Mouse (Mus musculus) forebrain, embryonic 15.5 days (tissue): ENCODE results near the gene Ipo8. TPM values are rescaled to one million over a fixed set of nuclear protein-coding genes. Genes with fewer than 3 reads are reported as not detected.

Experiments used
- ATAC-seq: fragments of 200-750 bp; cut with Nextera tagmentation; replicated peaks from 2 replicates; pipeline ENCODE4 v1.8.0; 2017; ENCODE audit warnings: mild to moderate bottlenecking, moderate TSS enrichment, moderate library complexity
- H3K27ac ChIP-seq: fragments of 300-500 bp; sonication (generic); replicated peaks from 2 replicates; pipeline ENCODE4 v1.5.1; 2015; ENCODE audit warnings: mild to moderate bottlenecking, inconsistent platforms
- H3K27me3 ChIP-seq: fragments of 300-500 bp; sonication (generic); 2 replicates; pipeline ENCODE4 v1.6.1; 2015; ENCODE audit warnings: inconsistent platforms
- H3K36me3 ChIP-seq: fragments of 300-500 bp; sonication (generic); 2 replicates; pipeline ENCODE4 v1.6.1; 2015; ENCODE audit warnings: mild to moderate bottlenecking, inconsistent platforms
- H3K4me1 ChIP-seq: fragments of 300-500 bp; sonication (generic); 2 replicates; pipeline ENCODE4 v1.6.1; 2015; ENCODE audit warnings: inconsistent platforms
- H3K4me2 ChIP-seq: fragments of 300-500 bp; sonication (generic); replicated peaks from 2 replicates; pipeline ENCODE4 v1.6.1; 2015; ENCODE audit warnings: mild to moderate bottlenecking, inconsistent platforms
- H3K4me3 ChIP-seq: fragments of 300-500 bp; sonication (generic); 2 replicates; pipeline ENCODE4 v1.5.1; 2015; ENCODE audit warnings: mild to moderate bottlenecking, inconsistent platforms
- H3K9ac ChIP-seq: fragments of 300-500 bp; sonication (generic); replicated peaks from 2 replicates; pipeline ENCODE4 v1.6.1; 2015; ENCODE audit warnings: mild to moderate bottlenecking, inconsistent platforms
- H3K9me3 ChIP-seq: fragments of 300-500 bp; sonication (generic); 2 replicates; pipeline ENCODE4 v1.6.1; 2016; ENCODE audit warnings: inconsistent platforms
- WGBS: fragments of 180-500 bp; shearing (Covaris S2); methylation state at CpG from one replicate; pipeline ENCODE4 v1.1.7; 2015; ENCODE audit warnings: mixed read lengths; 5-methylcytosine and 5-hydroxymethylcytosine counted together
- polyA plus RNA-seq: library from polyadenylated mRNA; unstranded; fragments of >200 nt; fragmentation: Nextera tagmentation; extraction: Ambion mirVana; gene quantifications from 2 replicates; pipeline ENCODE4 v1.2.1, GENCODE M21; 2015

The Ipo8 gene
- polyA plus RNA-seq: 20.8 and 23.8 TPM in 2 replicates

DNA sequence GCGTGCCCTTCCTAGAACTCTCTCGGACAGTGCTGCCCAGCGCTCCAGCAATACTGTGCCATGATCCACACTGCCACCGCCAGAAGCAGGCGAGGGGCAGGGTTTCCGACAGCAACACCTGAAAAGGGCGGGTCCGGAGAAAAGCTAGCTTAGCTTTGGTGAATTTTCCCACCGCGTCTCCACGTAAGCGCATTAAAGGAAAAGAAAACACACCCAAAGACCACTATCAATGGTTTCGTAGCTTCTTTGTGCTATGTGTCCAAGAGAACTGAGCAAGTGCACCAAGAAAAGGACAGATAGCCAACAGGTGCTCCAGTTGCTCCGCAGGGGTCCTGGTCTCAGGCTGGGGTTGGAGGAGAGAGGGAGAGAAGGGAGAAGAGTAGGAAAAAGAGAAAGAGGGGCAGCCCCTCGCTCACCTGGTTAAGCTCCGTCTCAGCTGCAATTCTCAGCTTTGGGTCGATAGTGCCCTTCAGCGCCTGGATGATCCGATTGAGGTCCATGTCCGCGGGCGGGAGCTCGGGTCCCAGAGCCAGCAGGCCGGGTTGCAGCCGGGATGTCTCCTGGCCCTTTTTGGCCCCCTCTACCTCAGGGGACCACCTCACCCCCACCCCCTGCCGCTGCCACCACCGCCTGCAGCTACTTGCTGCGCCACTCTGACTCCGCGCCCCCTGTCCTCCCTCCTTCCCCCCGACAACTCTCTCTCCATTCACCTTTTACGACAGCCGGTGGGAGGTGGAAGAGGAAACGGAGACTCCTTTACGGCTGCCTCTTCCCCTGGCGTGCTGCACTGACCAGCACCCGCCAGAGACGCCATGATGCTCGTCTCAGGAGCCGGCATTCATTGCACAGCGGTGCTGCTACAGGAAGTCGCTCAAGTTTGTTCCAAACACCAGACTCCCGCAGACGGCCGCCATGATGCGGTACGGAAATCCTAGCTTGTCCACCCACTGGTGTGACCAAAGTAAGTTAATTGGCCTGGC, at the start of gene Ipo8:
TSS of gene Ipo8 (minus strand) at position 720 of the 980 bp plus-strand sequence.
- H3K36me3 ChIP-seq: no peaks in the 10 kb centered on the region
- peak within 1 kb of the TSS; percentile 72 for H3K4me3 ChIP-seq
- peak within 1 kb of the TSS; percentile 44 for H3K27ac ChIP-seq
- H3K9me3 ChIP-seq: no peaks in the 10 kb centered on the region
- ATAC-seq: peak; percentile 99
- peak within 1 kb of the TSS; percentile 86 for H3K4me2 ChIP-seq
- peak within 1 kb of the TSS; percentile 66 for H3K9ac ChIP-seq
- H3K4me1 ChIP-seq: peaks cover 30% of the 10 kb centered on the region
- 0% methylated on average over 47 of the region's 47 CpGs for WGBS
- no peaks in the 10 kb centered on the region for H3K27me3 ChIP-seq

DNA sequence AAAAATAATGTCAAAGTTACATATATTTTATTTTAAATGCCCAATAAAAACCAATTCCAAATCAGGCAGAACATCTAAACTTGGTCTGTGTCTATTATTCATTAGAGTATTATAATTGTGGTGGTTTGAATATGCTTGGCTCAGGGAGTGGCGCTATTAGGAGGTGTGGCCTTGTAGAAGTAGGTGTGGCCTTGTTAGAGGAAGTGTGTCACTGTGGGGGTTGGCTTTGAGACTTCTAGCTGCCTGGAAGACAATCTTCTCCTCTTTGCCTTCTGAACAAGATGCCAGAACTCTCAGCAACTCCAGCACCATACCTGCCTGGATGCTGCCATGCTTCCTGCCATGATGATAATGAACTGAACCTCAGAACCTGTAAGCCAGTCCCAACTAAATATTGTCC, 42.6 kb upstream of the Ipo8 start:
- no peak for ATAC-seq
- Histone ChIP-seq H3K27me3 (no peaks in the 10 kb centered on the region), H3K4me1 (no peaks in the 10 kb centered on the region), H3K9ac (no peak overlapping the region), H3K9me3 (no peaks in the 10 kb centered on the region), H3K4me3 (no peak overlapping the region), H3K36me3 (no peaks in the 10 kb centered on the region), H3K4me2 (no peak overlapping the region), H3K27ac (no peak overlapping the region)
- 93% methylated on average over 1 of the region's 1 CpGs for WGBS

DNA sequence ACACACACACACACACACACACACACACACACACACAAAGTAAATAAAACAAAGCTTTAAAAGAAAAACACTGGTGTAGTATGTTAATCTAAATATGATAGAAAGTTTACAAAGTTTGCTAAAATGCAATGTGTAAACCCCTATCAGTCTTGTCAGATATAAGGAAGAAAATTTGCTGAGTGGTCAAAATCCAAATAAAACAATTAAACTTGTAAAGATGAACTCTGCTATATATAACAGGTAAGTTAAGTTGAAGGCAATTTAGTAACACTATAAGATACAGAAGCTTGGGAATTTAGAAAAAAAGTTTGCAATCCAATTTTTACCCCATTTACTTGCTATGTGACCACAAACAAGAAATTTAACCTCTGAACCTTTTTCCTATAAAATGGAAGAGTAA, 14.4 kb upstream of the Ipo8 start:
- Histone ChIP-seq H3K27ac (no peak overlapping the region), H3K27me3 (no peaks in the 10 kb centered on the region), H3K36me3 (no peaks in the 10 kb centered on the region), H3K4me1 (no peaks in the 10 kb centered on the region), H3K4me2 (no peak overlapping the region), H3K4me3 (no peak overlapping the region), H3K9me3 (no peaks in the 10 kb centered on the region), H3K9ac (no peak overlapping the region)
- ATAC-seq: no peak

DNA sequence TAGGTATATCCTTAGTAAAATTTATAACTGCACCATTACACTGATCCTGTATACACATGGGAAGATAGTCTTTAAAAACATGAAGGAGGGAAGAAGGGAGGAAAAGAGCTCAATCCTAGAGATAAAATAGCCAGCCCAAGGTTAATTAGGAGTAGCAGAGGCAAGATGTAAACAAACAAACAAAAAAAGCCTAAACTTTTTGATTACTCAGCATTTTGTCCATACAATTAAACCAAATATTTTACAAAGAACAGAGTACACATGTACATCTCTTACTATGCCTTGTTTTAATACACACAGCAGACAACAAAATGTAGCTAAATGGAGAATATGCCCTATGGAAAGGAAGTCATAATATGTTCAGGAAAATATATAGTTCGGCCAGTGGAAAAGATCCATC, 10.5 kb upstream of the Ipo8 start:
- no peak for ATAC-seq
- no peaks in the 10 kb centered on the region for H3K27me3 ChIP-seq
- H3K27ac ChIP-seq: no peak overlapping the region
- H3K9ac ChIP-seq: no peak overlapping the region
- H3K4me2 ChIP-seq: no peak overlapping the region
- H3K4me1 ChIP-seq: no peaks in the 10 kb centered on the region
- no peaks in the 10 kb centered on the region for H3K36me3 ChIP-seq
- H3K4me3 ChIP-seq: no peak overlapping the region
- no peaks in the 10 kb centered on the region for H3K9me3 ChIP-seq
- 97% methylated on average over 1 of the region's 1 CpGs for WGBS

DNA sequence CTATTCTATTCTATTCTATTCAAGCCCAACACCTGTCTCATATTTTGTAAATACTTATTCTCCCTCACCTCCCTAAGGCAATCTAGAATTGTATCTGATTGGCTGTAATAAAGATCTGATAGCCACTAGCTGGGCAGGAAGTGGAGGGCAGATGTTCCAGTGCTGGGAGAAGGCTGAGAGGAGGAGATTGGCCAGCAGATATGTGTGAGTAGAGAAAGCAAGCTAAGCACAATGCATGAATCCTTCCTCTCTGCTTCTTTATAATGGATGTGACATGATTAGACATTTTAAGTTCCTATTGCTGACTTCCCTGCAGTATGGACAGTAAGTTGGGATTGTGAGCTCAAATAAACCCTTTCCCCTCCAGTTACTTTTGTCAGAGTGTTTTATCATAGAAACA, 7.2 kb upstream of the Ipo8 start:
- no peaks in the 10 kb centered on the region for H3K36me3 ChIP-seq
- no peak overlapping the region for H3K4me3 ChIP-seq
- ATAC-seq: no peak
- no peaks in the 10 kb centered on the region for H3K4me1 ChIP-seq
- H3K4me2 ChIP-seq: no peak overlapping the region
- no peaks in the 10 kb centered on the region for H3K9me3 ChIP-seq
- no peak overlapping the region for H3K9ac ChIP-seq
- H3K27ac ChIP-seq: no peak overlapping the region
- no peaks in the 10 kb centered on the region for H3K27me3 ChIP-seq

DNA sequence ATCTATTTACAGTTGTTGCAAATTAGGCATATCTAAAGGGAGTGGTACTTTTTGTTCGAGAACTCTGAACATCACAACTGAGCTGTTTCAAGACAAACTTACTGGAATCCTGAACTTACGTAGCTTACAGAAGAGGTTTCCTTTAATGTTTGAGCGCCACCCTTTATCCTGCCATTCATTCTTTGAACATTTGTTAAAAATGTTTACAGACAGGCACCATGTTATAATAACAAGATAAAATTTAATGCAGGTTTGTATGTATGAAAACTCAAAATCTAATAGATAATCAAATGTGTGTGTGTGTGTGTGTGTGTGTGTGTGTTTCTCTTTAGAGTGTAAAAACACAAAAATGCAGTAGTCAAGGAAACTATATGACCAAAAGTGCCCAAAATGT, 458 bp upstream of the Ipo8 start:
- peak overlapping the region; percentile 86 for H3K4me2 ChIP-seq
- no peaks in the 10 kb centered on the region for H3K36me3 ChIP-seq
- H3K27me3 ChIP-seq: no peaks in the 10 kb centered on the region
- no peaks in the 10 kb centered on the region for H3K9me3 ChIP-seq
- H3K27ac ChIP-seq: peak overlapping the region; percentile 44; the same call in 1 of the 2 replicates
- H3K4me3 ChIP-seq: peak overlapping the region; percentile 72
- 0 out of 2 replicates have a peak, but pooled peaks have one; percentile 0 for ATAC-seq
- peak overlapping the region; percentile 66 for H3K9ac ChIP-seq
- H3K4me1 ChIP-seq: peaks cover 30% of the 10 kb centered on the region
- WGBS: 26% methylated on average over 3 of the region's 3 CpGs

DNA sequence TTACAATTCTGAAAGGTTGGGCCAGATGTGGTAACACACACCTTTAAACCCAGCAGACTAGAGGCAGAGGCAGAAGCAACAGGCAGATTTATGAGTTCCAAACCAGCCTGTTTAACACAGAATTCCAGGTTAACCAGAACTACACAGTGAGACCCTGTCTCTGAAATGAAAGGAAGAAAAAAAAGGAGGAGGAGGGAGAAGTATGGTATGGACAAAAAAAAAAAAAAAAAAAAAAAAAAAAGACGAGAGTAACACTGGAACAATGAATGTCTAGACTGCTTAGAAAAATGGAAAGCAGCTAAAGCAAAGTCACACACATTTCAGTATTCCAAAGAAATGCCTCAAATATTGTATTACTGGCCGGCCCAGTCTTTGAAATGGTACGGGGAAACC, 916 bp downstream of the Ipo8 start:
- Histone ChIP-seq H3K9me3 (no peaks in the 10 kb centered on the region), H3K27ac (no peak overlapping the region), H3K4me2 (peak overlapping the region; percentile 86), H3K27me3 (no peaks in the 10 kb centered on the region), H3K4me3 (peak overlapping the region; percentile 72), H3K36me3 (no peaks in the 10 kb centered on the region), H3K4me1 (peaks cover 30% of the 10 kb centered on the region), H3K9ac (peak overlapping the region; percentile 66)
- no peak for ATAC-seq
- 2% methylated on average over 3 of the region's 3 CpGs for WGBS

DNA sequence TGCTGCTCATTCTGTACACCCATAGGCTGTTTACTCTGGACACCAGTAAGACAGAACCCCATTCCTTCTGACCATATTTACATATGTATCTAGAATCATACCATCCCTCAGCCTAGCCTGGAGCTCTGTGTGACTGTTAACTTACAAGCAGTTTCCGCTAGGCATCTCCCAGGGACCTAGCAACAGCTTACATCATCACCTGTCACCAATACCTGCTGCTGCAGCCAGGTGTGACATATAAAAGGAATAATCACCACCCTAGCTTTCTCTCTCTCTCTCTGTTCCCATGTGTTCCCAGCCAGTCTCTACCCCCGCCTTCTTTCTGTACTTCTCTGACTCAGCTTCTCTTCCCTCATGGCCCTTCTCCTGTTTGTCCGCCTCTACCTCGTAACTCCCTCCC, 5.1 kb downstream of the Ipo8 start:
- Histone ChIP-seq H3K27ac (no peak overlapping the region), H3K36me3 (peaks cover 12% of the 10 kb centered on the region), H3K4me3 (no peak overlapping the region), H3K9ac (no peak overlapping the region), H3K4me2 (no peak overlapping the region), H3K27me3 (no peaks in the 10 kb centered on the region), H3K9me3 (no peaks in the 10 kb centered on the region), H3K4me1 (peaks cover 20% of the 10 kb centered on the region)
- no peak for ATAC-seq
- 91% methylated on average over 4 of the region's 4 CpGs for WGBS

DNA sequence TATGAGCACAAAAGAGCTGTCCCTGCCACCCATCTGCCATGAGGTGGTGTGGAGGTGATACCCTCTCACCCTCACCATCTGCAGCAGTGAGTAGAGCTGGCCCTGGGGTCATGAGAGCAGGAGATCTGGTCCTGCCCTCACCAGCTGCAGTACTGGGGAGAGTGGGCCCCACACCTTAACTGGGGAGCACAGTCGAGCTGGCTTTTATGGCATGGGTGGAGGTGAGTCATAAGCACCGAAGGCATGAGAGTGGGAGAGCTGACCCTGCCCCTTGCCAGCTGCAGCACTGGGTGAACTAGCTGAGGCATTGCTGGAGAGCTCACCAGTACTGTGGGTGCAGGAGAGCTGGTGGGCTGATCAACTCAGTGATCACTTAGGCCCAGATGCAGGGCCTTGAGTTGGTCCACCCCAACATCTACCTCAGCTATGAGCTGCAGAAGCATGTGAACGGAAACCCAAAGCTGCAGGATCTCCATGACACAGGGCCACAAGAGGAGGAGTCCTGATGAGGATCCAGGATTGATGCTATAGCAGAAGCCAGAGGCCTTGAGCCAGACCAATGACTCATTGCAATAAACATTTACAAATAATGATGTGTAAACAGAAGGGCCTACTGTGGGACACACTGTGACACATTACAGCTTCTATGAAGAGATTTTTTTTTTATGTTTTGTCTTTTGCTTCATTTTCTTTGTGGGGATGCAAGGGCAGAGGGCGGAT, 12.5 kb downstream of the Ipo8 start:
- no peak for ATAC-seq
- no peak overlapping the region for H3K4me2 ChIP-seq
- H3K4me3 ChIP-seq: no peak overlapping the region
- H3K9me3 ChIP-seq: no peaks in the 10 kb centered on the region
- H3K27me3 ChIP-seq: no peaks in the 10 kb centered on the region
- H3K9ac ChIP-seq: no peak overlapping the region
- H3K27ac ChIP-seq: no peak overlapping the region
- no peaks in the 10 kb centered on the region for H3K4me1 ChIP-seq
- peaks cover 37% of the 10 kb centered on the region for H3K36me3 ChIP-seq
- 88% methylated on average over 4 of the region's 4 CpGs for WGBS

DNA sequence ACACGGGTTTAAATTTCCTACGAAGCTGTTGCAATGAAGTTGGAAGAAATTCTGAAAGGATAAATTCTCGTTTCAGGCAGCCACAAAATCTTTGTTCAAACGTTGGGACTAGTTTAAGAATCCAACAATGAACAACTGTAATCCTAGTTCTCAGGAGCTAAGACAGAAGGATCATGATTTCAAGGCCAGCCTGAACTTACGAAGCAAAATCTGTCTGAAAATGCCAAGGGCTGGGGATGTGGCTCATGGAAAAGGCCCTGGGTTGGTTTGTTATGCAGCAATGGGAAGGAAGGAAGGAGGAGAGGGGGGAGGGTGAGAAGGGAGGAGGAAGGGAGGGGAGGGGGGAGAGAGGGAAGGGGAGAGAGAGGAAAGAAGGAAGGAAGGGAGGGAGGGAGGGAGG, 14.5 kb downstream of the Ipo8 start:
- Histone ChIP-seq H3K4me3 (no peak overlapping the region), H3K9me3 (no peaks in the 10 kb centered on the region), H3K27ac (no peak overlapping the region), H3K27me3 (no peaks in the 10 kb centered on the region), H3K4me2 (no peak overlapping the region), H3K9ac (no peak overlapping the region), H3K4me1 (no peaks in the 10 kb centered on the region), H3K36me3 (peaks cover 34% of the 10 kb centered on the region)
- 91% methylated on average over 5 of the region's 5 CpGs for WGBS
- no peak for ATAC-seq

DNA sequence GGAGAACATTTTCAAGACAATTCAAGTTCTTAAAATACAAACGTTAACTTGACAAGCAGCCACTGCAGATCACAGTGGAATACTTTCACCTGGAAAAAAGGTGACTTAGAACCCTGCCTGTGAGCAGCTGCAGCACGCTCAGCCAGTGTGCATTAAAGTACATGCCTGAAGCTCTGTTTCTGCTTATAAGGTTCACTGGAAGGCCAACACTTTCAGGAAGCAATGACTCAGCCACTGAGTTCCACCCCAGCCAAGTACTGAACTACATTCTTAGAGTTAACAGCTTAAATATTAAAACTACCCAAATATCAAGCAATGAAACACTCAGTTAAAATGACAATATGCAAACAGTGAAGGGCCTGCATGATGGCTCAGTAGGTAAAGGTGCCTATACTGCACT, 20.1 kb downstream of the Ipo8 start:
- no peak for ATAC-seq
- Histone ChIP-seq H3K4me2 (no peak overlapping the region), H3K9me3 (no peaks in the 10 kb centered on the region), H3K27ac (no peak overlapping the region), H3K27me3 (no peaks in the 10 kb centered on the region), H3K36me3 (peaks cover 48% of the 10 kb centered on the region), H3K9ac (no peak overlapping the region), H3K4me1 (no peaks in the 10 kb centered on the region), H3K4me3 (no peak overlapping the region)
- WGBS: 95% methylated on average over 2 of the region's 2 CpGs

DNA sequence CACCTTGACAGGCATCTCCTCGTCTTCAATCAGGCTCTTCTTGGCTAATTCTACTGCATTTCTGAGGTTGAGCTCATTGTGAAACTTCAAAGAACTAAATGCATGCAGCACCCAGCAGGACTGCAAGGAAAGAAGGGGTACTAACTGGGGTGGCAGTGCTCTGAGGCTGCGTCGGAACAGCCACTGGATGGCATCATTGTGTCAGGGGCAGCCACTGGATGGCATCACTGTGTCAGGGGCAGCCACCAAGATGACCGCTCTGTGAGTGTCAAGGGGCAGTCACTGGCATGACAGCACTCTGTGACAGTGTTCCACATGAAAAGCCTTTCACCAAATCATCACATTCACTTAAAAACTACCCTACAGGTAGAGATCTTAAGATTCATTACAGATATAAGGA, 31.5 kb downstream of the Ipo8 start:
- H3K4me1 ChIP-seq: no peaks in the 10 kb centered on the region
- H3K4me3 ChIP-seq: no peak overlapping the region
- H3K27ac ChIP-seq: no peak overlapping the region
- no peak overlapping the region for H3K4me2 ChIP-seq
- no peaks in the 10 kb centered on the region for H3K9me3 ChIP-seq
- 87% methylated on average over 4 of the region's 4 CpGs for WGBS
- H3K27me3 ChIP-seq: no peaks in the 10 kb centered on the region
- H3K36me3 ChIP-seq: peaks cover 54% of the 10 kb centered on the region
- no peak for ATAC-seq
- no peak overlapping the region for H3K9ac ChIP-seq
